Mouse (Mus musculus) mesoderm, embryonic 11.5 days (tissue): ENCODE data around the gene Pik3r6.
A peak's percentile ranks its signal among the peaks of the same experiment; 100 is the strongest.

Experiments used
- DNase-seq: peaks from one replicate; pipeline ENCODE4 v3.0.0-alpha.2; 2012; ENCODE audit warnings: low read depth, low spot score

Gene Pik3r6

DNA sequence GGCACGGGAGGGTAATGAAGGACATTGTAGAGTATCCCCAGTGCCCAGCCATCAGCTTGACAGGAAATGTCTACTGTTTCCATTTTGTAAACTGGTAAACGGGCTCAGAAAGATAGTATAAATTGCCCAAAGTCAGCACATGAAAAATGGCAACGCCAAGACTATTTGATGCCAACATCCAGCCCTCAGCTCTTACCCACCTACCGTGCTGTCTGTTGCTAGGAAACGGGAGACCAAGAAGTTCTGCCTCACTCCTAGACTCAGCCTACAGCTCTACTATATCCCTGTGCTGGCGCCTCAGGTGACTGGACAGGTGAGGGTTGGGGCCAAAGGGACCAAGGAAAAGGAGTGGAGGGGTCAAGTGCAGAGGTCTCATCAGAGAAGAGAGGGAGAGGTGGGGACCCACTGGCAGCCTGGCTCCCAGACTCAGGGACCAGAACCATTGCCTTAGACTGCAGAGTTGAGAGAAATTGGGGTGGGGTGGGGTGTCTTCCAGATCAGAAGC is 31.2 kb downstream of the Pik3r6 start:
- DNase-seq = no peak

DNA sequence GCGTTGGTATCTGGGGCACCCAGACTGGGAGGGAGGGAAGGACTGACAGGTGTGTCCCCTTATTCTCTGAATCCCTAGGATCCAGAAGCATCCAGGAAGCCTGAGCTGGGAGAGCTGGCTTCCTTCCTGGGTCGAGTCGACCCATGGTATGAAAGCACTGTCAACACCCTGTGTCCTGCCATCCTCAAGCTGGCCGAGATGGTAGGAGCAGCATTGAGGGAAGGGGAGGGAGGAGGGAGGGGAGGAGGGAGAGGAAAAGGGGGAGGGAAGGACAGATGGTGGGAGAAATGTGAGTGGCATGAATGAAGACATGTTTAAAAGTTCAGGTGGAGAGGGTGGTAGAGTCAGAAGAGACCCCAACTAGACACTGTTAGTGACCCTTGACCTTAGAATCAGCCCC is 33.2 kb downstream of the Pik3r6 start:
- DNase-seq = no peak

DNA sequence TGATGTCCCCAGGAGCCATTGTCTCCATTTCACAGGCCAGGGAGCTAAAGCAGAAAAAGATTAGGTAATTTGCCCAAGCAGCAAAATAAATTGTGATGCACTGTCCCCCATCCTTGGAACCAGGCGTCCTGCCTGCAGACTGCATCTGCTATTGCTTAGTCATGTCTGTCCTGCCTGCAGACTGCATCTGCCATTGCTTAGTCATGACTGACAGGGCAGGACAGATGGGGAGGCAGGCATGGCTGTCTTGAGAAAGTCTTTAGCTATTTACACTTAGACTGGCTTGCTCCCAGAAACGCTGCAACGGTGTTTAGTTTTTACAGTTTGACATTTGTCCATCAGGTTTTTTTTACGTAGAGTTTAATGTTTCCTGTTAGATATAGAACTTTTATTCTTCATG is 33.6 kb downstream of the Pik3r6 start:
- peak; percentile 39 for DNase-seq

DNA sequence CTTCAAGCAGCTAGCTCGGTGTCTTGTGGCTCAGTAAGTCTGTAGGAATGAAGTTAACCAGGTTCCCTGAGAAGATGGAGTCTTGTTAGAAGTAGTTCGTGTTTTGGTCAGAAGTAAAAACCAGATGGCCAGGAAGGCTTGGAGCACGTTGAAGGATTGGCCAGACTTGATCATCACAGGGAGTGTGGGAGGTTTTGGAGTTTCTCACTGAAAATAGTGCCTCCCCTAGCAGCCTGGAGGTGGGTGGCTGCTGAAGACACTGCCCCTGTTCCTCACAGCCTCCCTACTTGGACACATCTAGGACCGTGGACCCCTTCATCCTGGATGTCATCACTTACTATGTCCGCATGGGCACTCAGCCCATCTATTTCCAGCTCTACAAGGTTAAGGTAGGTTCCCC is 36.8 kb downstream of the Pik3r6 start:
- DNase-seq = no peak

DNA sequence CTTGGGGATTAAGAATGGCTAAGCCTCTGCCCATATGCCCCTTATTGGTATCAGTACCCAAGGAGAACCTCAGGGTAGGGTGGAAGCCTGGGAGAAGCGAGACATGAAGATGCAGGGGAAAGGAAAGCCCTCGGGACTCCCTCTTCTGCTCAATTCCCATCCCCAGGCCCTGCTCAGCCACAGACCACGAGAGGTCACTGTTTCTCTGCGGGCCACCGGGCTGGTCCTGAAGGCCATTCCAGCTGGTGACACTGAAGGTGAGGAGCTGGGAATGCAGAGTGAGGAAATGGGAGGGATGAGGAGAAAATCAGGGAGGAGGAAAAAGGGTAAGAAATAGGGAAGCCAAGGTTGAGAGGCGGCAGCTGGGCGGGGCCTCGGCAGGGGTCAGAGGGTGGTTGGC is 41.7 kb downstream of the Pik3r6 start:
- DNase-seq = peak; percentile 24

DNA sequence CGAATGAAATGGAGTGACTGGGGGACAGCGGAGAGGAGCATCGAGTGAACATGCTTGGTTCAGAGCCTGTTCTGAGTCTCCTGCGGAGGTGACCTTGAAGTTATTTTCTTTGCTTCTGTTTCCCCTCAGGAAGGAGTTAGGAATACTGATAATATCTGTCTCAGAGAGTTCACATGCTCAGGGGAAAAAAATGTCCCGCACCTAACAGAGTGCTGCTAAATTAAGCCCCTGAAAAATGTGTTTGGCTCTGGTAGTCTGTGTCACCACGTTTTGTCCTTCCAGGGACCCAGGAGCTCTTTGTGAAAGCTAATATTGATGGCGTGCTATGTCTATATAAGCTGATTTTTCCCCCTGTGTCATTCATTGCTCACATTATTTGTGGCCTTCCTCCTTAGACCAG is 42.4 kb downstream of the Pik3r6 start:
- DNase-seq = no peak

DNA sequence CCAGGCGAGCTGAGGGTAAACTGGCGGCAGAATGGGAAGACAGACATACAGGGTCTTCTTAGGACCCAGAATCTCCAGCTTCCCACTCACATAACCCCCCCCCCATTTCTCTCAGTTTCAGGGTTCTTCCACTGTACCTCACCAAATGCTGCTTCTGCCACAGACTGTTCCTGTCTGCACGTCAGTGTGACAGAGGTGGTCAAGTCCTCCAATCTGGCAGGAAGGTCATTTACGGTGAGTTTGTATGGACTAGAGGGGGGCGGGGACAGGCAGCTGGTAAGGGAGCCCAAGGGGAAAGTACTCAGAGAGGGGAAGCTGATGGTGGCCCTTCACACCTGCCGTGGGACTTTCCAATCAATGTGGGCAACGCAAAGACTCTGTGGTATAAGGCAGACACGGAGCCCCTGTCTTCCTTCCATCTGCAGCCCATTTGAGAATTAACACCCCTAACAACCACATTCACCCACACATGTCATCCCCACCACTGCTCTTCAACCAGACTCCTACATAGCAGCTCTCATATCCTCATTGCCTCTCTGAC is 42.9 kb downstream of the Pik3r6 start:
- no peak for DNase-seq

DNA sequence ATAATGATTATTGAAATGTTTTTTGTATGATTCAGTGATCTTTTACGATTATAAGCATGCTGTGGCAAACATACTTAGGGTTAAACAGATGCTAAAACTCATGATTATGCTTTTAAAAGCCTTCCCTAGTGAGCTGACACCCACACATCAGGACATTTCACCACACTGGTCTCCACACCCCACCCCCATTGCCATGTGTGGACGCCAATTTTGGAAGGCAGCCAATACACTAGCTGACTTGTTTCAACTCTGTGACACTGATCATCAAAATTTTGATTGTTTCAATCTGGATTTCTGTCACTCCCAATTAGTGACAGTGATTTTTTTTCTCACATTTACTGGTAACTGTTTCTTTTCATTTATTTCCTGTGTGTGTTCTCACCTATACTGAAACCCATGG is 44.7 kb downstream of the Pik3r6 start:
- DNase-seq = no peak

DNA sequence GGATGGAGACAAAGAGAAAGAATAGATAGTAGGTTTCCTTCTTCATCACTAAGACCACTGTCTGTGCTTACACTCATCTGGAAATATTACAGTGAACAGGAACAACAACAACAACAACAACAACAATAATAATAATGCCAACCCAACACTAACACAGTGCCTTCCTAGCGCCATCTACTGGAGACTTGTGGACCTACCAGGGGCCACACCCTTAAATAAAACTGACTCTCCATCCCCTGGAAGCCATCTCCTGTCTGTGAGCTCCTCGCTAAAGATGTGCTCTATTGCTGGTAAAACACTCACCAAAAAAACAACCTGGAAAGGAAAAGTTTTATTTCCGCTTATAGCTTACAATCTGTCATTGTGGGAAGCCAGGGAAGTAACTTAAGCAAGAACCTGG is 46.8 kb downstream of the Pik3r6 start:
- no peak for DNase-seq

DNA sequence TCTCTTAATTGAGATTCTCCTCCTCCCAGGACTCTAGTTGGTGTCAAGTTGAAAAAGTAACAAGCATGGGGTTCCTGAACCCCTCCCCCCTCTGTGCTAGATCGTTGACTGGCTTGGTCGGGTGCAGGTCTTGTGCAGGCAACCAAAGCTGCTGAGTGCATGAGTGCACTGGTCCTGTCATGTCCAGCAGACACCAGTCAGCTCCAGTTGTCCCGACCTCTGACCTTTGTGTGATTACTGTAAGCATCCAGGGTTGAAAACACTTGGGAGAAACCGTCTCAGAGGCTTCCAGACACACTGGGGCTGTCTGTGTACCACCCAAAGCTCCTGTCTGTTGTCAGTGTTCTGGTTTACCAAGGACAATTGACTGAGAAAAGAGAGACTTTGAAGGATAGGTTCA is 47.5 kb downstream of the Pik3r6 start:
- DNase-seq = no peak

DNA sequence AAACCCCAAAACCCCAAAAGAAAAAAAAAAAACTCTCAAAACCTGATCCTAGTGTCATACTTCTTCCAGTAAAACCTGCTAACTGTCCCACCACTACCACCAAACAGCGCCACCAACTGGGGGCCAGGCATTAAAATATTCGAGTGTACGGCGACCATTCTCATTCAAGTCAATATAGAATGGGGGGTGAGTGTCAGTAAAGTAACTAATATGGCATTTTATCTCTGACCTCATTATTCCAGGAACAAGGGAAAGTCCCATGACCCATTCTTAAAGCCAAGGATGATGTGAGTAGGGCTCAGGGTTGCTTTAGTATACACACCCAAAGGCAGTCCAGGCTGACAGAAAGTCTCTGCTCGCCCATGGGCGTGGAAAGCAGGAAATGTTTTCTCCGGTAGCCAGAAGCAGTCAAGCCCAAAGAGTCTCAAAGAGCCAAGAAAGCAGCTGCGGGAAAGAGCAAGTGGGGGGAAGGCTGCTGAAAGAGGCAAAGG is 51.2 kb downstream of the Pik3r6 start:
- DNase-seq = no peak

DNA sequence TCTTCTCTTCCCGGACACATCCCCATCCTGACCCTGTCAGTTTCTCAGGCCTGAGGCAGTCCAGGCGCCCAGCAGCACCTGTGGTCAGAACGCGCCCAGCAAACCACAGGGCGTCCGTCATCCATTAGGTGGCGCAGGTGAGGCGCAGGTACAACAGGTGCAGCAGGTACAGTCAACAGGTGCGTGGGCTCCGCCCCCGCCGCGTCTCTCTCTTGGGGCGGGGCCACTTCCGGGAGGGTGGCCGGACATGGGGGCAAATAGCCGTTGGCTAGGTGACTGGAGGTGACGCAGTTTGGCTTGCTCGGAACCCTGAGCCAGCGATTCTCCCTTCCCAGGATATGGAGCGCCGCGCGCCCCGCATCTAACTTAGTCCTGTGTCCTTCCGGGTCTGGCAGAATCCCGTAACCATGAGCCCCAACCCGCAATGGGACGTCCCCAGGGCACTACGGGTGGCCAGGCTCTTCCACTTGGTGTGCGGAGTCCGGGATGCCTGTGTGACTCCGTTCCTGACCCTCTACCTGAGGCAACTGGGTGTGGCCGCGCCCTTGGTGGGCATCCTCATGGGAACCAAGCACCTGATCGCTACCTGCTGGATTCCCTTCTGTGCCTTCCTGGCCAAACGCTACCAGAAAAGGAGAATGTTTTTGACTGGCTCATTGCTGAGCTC is 53.2 kb downstream of the Pik3r6 start, which contains the start of gene Mfsd6l:
Mfsd6l (plus strand) TSS at position 269 of the 667 bp plus-strand sequence.
- DNase-seq = no peak

DNA sequence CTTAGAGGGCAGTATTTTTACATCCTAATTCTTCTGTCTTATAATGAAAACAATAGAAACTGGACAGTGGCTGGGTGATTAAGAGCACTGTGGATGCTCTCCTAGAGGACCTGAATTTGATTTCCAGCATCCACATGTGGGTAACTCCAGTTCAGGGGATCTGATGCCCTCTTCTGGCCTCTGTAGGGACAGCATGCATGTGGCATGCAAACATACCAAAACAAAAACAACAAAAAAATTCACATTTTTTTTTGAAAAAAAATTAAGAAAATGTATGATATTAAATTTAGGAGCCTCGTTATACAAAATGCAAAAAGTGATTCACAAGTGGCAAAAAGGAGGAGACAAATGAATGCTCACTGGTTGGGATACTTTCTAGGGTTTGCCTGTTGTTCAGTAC is 56.7 kb downstream of the Pik3r6 start:
- DNase-seq = no peak

DNA sequence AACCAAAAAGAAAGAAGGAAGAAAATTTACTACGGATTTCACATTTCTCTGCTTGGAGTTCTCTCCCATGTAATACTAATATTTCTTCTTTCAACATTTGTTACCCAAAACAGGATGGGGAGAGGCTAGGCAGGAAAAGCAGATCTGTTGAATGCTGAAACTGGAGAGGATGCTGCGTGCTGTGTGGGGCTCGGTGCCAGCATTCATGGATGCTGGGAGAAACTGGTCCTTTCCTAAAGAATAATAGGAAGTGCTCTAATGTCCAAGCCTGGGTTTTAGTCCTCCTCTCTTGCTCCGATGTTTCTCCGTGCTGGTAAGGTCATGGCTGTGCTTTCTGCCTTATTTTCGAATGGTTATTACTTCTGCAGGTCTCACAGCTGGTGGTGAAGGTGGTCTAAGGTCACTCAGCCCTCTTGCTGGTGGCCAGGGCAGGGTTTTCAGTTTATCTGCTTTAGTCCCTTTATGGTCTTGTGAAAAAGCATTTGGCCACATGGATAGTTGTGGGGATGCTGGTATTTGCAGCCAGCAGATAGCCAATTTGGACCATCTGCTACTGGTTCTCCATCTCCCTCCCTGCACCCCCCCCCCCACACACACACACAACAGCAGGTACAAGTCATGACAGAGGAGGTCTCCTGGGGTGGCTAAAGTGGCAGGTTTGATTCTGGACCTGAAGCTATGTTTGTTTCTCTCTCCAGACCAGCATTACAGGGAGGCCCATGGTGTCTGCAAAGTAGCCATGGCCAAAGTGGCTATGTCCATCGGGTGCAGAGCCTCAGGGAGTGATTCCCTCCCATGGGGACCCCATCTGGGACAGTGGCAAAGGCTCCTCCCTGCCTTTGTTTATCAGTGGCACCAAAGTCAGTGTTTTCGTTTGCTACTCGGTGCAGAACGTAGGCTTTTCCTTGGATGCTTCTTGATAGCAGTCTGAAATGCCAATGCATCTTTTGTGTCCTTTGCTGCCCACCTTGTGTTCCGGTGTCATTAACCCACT is 59.4 kb downstream of the Pik3r6 start:
- no peak for DNase-seq

DNA sequence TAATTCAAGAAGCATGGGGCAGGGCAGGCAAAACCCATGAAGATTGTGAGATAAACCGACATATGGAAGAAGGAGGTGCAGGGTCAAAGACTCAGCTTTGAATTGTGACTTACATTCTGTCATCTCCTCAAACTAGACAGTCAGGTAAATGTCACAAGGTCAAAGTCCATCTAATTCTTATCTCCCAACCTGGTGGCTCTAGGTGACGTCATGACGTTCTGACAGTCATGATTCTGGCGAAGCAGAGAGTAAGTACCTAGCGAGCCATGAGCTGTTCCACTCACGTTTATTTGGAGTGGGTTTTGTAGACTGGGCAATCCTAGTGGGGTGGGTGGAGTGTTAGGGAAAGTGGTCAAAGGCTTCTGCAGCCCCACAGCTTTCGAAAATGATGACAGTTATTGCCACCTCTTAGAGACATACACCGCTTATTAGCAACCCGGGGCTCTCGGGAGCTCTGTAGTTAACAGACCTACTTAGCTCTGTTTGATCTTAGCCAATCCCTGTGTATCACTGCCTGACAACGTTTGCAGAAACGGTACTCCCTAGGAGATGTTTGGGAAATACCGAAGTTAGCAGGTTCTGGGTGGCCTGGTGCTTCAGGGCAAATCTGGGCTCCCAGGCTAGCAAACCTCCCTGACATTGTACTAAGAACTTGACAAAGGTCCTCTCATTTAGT is 61.7 kb downstream of the Pik3r6 start:
- no peak for DNase-seq

DNA sequence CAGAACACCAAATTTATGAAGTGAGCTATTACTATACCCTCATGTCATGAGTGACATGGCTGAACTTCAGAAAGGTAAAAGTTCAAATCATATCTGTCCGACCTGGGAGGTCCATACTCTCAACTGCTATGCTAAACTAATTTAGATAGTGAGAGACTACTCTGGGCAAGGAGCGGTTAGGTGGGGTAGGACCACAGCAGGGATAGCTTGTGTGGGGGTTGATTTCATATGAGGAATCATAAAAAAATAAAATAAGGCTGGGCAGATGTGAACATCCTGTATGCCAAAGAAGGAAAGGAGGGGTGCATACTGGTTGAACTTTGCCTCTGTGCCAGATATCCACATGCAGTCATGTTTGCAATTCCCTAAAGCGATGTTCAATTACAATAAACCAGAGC is 62.2 kb downstream of the Pik3r6 start:
- no peak for DNase-seq

DNA sequence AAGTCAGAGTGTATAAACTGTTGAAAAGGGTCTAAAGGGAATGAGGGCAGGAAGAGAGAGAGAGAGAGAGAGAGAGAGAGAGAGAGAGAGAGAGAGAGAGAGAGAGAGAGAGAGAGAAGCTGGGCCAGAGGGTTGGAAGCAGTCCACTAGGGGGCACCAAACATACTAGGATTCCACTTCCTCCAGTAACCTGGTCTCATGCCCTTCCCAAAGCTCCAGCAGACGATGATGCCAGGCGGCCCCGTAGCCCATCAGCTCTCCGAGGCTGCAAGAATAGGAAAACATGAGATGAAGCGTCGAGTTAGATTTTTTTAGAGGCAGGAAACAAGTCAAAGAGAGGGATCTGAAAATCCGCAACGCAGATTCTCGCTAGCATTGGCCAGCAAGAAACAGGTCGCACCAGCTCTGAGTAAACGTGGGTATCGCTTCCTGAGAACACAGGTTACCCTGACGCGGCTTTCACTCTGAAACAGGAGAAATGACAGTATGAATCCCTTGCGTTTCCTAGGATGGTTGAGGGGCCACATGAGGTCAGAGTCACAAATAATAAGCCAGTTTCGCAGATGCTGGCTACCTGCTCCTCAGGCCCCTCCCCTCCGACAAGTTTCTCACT is 63.7 kb downstream of the Pik3r6 start:
- DNase-seq = peak; percentile 89

DNA sequence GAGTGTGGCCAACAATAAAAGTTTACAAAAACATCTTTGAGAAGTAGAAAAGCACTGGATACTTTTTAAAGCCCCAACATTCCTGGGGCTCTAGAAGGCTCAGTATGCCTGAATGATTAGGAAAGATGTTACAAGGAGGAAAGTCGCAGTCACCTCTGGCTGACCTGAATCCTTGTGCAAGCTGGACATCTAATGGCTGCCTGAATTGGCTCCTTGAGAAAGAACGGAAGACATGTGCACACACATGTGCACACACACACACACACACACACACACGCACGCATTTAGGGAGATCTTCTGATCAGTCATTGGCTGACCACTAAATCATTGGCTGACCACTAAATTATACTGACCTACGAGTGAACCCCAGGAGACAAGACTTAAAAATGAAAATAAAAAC is 68.0 kb downstream of the Pik3r6 start:
- DNase-seq = no peak

DNA sequence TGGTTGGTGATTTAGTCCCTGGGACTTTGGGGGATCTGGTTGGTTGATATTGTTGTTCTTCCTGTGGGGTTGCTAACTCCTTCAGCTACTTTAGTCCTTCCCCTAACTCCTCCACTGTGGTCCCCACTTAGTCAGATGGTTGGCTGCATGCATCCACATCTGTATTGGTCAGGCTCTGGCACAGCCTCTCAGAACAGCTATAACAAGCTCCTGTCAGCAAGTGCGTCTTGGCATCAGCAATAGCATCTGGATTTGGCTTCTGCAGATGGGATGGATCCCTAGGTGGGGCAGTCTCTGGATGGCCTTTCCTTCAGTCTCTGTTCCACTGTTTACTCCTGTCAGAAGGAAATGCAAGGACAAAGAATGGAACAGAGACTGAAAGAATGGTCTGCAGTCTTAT is 74.3 kb downstream of the Pik3r6 start:
- DNase-seq = no peak

DNA sequence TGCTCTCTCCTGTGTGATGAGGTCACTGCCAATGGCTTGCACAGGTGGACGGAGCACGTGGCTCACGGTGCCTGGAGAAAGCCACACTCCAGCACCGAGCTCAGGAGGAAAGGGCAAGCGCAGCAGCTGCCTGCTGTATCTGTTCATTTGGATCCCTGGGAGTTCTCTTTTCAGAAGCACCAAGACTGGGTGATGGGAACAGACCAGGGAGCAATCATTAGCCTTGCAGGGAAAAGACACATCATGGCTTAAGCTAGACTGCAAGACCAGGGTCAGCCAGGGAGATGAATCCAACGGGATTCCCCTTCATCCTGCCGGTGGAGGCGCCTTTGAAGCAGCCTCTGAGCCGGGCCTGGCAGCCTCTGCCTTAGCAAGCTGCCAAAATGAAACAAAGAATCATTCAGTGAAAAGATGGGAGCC is 76.7 kb downstream of the Pik3r6 start:
- no peak for DNase-seq

DNA sequence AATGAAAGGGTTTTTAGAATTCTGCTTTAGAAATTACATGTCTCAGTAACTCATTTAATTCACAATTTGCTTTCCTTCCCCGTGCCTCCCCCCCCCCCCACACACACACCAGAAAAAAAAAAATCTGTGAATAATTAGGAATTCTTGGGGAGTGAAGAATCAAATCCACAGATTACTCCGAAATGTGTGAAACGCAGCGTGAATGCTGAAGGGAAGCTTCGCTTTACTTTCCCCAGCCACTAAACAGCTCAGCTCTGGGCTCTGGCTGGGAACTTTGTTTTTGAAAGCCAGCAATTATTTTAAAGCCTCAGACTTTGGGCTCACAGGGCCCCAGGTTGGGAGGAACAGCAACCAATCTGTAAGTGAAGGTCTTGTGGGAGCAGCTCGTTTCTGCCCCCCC is 77.7 kb downstream of the Pik3r6 start:
- DNase-seq = no peak
